Mouse (Mus musculus): ENCODE measurements around the gene Alpk3.

Alpk3 gene

GRCm38 (mm10) chr7:81073273-81073672 lies 15.9 kb downstream of the Alpk3 start:
- no peak for DNase-seq (ENCODE audit: extremely low spot score, low spot score)

- DNase-seq (ENCODE audit: extremely low spot score, low spot score): peak; percentile 43
Measured at GRCm38 (mm10) chr7:81074546-81074945, 17.1 kb downstream of the Alpk3 start.

GRCm38 (mm10) chr7:81075299-81075698 lies 17.9 kb downstream of the Alpk3 start:
- DNase-seq (ENCODE audit: extremely low spot score, low spot score): no peak

- no peak for DNase-seq (ENCODE audit: extremely low spot score, low spot score)
Measured at GRCm38 (mm10) chr7:81075732-81076131, 18.3 kb downstream of the Alpk3 start.

GRCm38 (mm10) chr7:81077009-81077408 lies 19.6 kb downstream of the Alpk3 start:
- DNase-seq (ENCODE audit: extremely low spot score, low spot score): no peak

GRCm38 (mm10) chr7:81078740-81079139 lies 21.3 kb downstream of the Alpk3 start:
- DNase-seq (ENCODE audit: extremely low spot score, low spot score): no peak

- DNase-seq (ENCODE audit: extremely low spot score, low spot score): no peak
Measured at GRCm38 (mm10) chr7:81093420-81093965, 36.1 kb downstream of the Alpk3 start.

- DNase-seq (ENCODE audit: extremely low spot score, low spot score): no peak
Measured at GRCm38 (mm10) chr7:81094104-81094757, 36.8 kb downstream of the Alpk3 start.

- no peak for DNase-seq (ENCODE audit: extremely low spot score, low spot score)
Measured at GRCm38 (mm10) chr7:81100341-81100740, 42.9 kb downstream of the Alpk3 start.

- DNase-seq (ENCODE audit: extremely low spot score, low spot score): no peak
Measured at GRCm38 (mm10) chr7:81102854-81103253, 45.5 kb downstream of the Alpk3 start.

- DNase-seq (ENCODE audit: extremely low spot score, low spot score): no peak
Measured at GRCm38 (mm10) chr7:81105525-81105924, 48.1 kb downstream of the Alpk3 start.

GRCm38 (mm10) chr7:81108226-81108625 lies 50.8 kb downstream of the Alpk3 start:
- no peak for DNase-seq (ENCODE audit: extremely low spot score, low spot score)

GRCm38 (mm10) chr7:81109717-81110651 lies 52.6 kb downstream of the Alpk3 start:
- no peak for DNase-seq (ENCODE audit: extremely low spot score, low spot score)

GRCm38 (mm10) chr7:81110791-81111190 lies 53.4 kb downstream of the Alpk3 start:
- DNase-seq (ENCODE audit: extremely low spot score, low spot score): no peak

- DNase-seq (ENCODE audit: extremely low spot score, low spot score): no peak
Measured at GRCm38 (mm10) chr7:81111729-81112128, 54.3 kb downstream of the Alpk3 start.

- DNase-seq (ENCODE audit: extremely low spot score, low spot score): no peak
Measured at GRCm38 (mm10) chr7:81112686-81113360, 55.4 kb downstream of the Alpk3 start.

- no peak for DNase-seq (ENCODE audit: extremely low spot score, low spot score)
Measured at GRCm38 (mm10) chr7:81114555-81114954, 57.2 kb downstream of the Alpk3 start, which contains the start of gene Slc28a1. TSS of gene Slc28a1 (plus strand) at chr7:81114799.

GRCm38 (mm10) chr7:81121099-81121498 lies 63.7 kb downstream of the Alpk3 start:
- no peak for DNase-seq (ENCODE audit: extremely low spot score, low spot score)

- DNase-seq (ENCODE audit: extremely low spot score, low spot score): no peak
Measured at GRCm38 (mm10) chr7:81122808-81123207, 65.4 kb downstream of the Alpk3 start.

GRCm38 (mm10) chr7:81123553-81123952 lies 66.2 kb downstream of the Alpk3 start:
- DNase-seq (ENCODE audit: extremely low spot score, low spot score): no peak

- no peak for DNase-seq (ENCODE audit: extremely low spot score, low spot score)
Measured at GRCm38 (mm10) chr7:81124773-81125172, 67.4 kb downstream of the Alpk3 start.
